Mouse (Mus musculus) gastrocnemius, adult 2 months (tissue): ENCODE measurements at regions not wholly inside any gene's neighbourhood (a gene's known extent, or its start where the extent isn't known, plus 50 kb on each side); places are given as distances from the start of the nearest gene placed in this dataset.
"Not testable (repeated sequence)": the region's sequence is repeated elsewhere in the genome, so short reads cannot be mapped to it uniquely, and the experiment has no call there.

Experiments
- DNase-seq: peaks from one replicate; pipeline ENCODE4 v3.0.0; 2022
- H3K27ac ChIP-seq: fragments of 200-600 bp; 2 replicates; pipeline ENCODE4 v1.8.1; 2022; ENCODE audit warnings: mild to moderate bottlenecking
- H3K4me3 ChIP-seq: fragments of 200-600 bp; 2 replicates; pipeline ENCODE4 v1.8.1; 2022; ENCODE audit warnings: mild to moderate bottlenecking, moderate library complexity
- CTCF ChIP-seq: fragments of 200-600 bp; IDR thresholded peaks from 2 replicates; pipeline ENCODE4 v1.8.1; 2022; ENCODE audit warnings: antibody characterized with exemption, mild to moderate bottlenecking, moderate library complexity
- intact Hi-C: fragments of 180-260 bp; cut with DNase I; formaldehyde crosslinking; loops from one replicate; pipeline ENCODE4 v1.15.1; 2025

GRCm38 (mm10) chr6:73560000-73560399 is 90.5 kb upstream of the 4931417E11Rik start:
- no peak for TF ChIP-seq CTCF
- intact Hi-C loops: no loop called here
- H3K4me3 ChIP-seq: no peak overlapping the region

GRCm38 (mm10) chr6:73530559-73530958 is 61.1 kb upstream of the 4931417E11Rik start:
- no peak for DNase-seq
- intact Hi-C loops: no loop called here
- H3K4me3 ChIP-seq: no peak overlapping the region
- H3K27ac ChIP-seq: no peak overlapping the region
- TF ChIP-seq CTCF: no peak

More at GRCm38 (mm10) chr6:73560000-73560399, 90.5 kb upstream of the 4931417E11Rik start:
- H3K27ac ChIP-seq: no peak overlapping the region
- no peak for DNase-seq

- intact Hi-C loops: no loop called here
- Histone ChIP-seq H3K4me3 (no peak overlapping the region), H3K27ac (no peak overlapping the region)
- no peak for TF ChIP-seq CTCF
- DNase-seq: no peak
Measured at GRCm38 (mm10) chr6:73530098-73530497, 60.6 kb upstream of the 4931417E11Rik start.

GRCm38 (mm10) chr6:73523658-73524057 is 54.2 kb upstream of the 4931417E11Rik start:
- TF ChIP-seq CTCF: peak; percentile 3; the same call in 1 of the 2 replicates
- DNase-seq: no peak
- intact Hi-C loops: no loop called here
- Histone ChIP-seq H3K27ac (no peak overlapping the region), H3K4me3 (no peak overlapping the region)

- intact Hi-C loops, H3K4me3 ChIP-seq, DNase-seq, H3K27ac ChIP-seq: not testable (repeated sequence)
Measured at GRCm38 (mm10) chr6:73519894-73520293, 50.4 kb upstream of the 4931417E11Rik start.
